14 mouse cellular contexts compared by ENCODE assay signal in the genomic region with DNA sequence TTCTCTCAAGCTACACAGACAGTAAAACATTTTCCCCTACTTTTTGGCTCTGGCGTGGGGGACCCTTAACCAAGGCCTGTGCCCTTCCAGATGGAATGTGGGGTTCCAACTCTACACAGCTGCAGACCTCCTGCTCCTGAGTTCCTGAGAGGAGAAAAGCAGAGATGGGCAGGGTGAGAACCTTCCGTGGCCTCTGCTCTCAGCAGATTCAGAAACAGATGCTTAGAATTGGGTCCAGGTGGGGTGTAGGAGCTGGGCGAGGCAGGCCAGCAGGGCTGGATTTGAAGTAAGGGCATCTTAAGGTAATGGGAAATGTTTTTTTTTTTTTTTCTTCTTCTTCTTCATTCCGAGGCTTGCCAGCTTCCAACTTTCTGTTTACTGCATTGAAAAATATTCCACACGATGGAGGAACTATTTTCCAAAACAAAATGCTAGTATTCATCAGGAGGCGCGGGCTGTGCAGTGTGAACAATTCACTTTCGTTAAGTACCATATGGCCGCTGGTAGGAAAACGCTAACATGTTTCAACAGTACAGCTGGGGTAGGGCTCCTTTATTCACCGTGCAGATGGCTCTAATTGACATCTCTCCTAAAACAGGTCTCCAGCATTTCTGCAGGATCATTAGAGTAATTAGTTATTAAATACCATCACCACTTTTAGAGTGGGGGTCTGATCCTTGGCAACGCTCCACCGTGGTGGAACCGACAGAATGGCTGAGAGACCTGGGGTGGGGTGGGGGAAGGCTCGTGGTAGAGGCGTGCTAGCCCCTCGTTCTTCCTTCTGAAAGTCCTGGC.
DNase-seq lines count a peak whose midpoint lies in the region; ATAC-seq and TF ChIP-seq lines count a peak whose summit lies in the region.
"Had no signal": no experiment of that assay in that cellular context is flagged by ENCODE, and none has a peak within 500 bp of the region (broad histone marks: within the 10 kb centered on the region; RNA-seq: fewer than 3 reads in every experiment).

No protein-coding gene starts in this region.

- H3K4me3 ChIP-seq in left cerebral cortex, adult 2 months, result no peak overlapping the region
- H3K4me3 ChIP-seq in forebrain, embryonic 15.5 days, result no peak overlapping the region
- H3K4me3 ChIP-seq in layer of hippocampus, adult 2 months, result no peak overlapping the region
- H3K4me3 ChIP-seq: heart, embryonic 13.5 days had no signal

- H3K36me3 ChIP-seq in forebrain, embryonic 15.5 days, result no peaks in the 10 kb centered on the region
- H3K36me3 ChIP-seq: heart, embryonic 13.5 days had no signal

- intact Hi-C loops in left cerebral cortex, adult 2 months (cut with DNase I), result loop anchor here (5.0 to 10.0 kb wide), 2 partner anchors 82 to 135 kb away; a partner anchor contains a TSS

- ATAC-seq in forebrain, embryonic 15.5 days (replicated peaks), result peak; percentile 81

- no peak for DNase-seq in left cerebral cortex, adult 2 months (ENCODE audit: extremely low spot score in 1 of 2, low spot score in 2 of 2)
- DNase-seq in left cerebral cortex, adult 8-10 months (ENCODE audit: low spot score in 2 of 2), result no peak
- peak; percentile 67 for DNase-seq in layer of hippocampus, adult 2 months (ENCODE audit: low spot score in 2 of 2)
- DNase-seq in retina, embryonic 14.5 days (ENCODE audit: low spot score), result peak; percentile 47
- no peak for DNase-seq in adrenal gland, adult 2 months
- DNase-seq in adrenal gland, adult 18-20 months (ENCODE audit: low spot score in 2 of 2), result no peak
- no peak for DNase-seq in adrenal gland, postnatal 10 days
- DNase-seq: adrenal gland, postnatal 25 days; cerebellum, postnatal 36 days; kidney, adult 2 months; lung, adult 18-20 months; thymus, postnatal 14 days had no signal

- peaks cover 59% of the 10 kb centered on the region for H3K4me1 ChIP-seq in forebrain, embryonic 15.5 days

- WGBS in forebrain, embryonic 15.5 days, result 15% methylated on average over 17 of the region's 17 CpGs

- H3K9me3 ChIP-seq in forebrain, embryonic 15.5 days, result no peaks in the 10 kb centered on the region
- H3K9me3 ChIP-seq: heart, embryonic 13.5 days had no signal

- no peak for TF ChIP-seq CTCF in left cerebral cortex, adult 2 months (IDR thresholded peaks at IDR 0.05)
- TF ChIP-seq CTCF in layer of hippocampus, adult 2 months (conservative IDR thresholded peaks at IDR 0.05), result no peak

- no peak overlapping the region for H3K9ac ChIP-seq in forebrain, embryonic 15.5 days (replicated peaks)
- H3K9ac ChIP-seq: heart, embryonic 13.5 days had no signal

- no peaks in the 10 kb centered on the region for H3K27me3 ChIP-seq in forebrain, embryonic 15.5 days
- H3K27me3 ChIP-seq: heart, embryonic 13.5 days had no signal

- peak overlapping the region; percentile 32; the same call in 1 of the 2 replicates for H3K27ac ChIP-seq in left cerebral cortex, adult 2 months
- H3K27ac ChIP-seq in forebrain, embryonic 15.5 days (replicated peaks), result peak overlapping the region; percentile 82
- peak overlapping the region; percentile 73 for H3K27ac ChIP-seq in layer of hippocampus, adult 2 months
- H3K27ac ChIP-seq: heart, embryonic 13.5 days had no signal

- 0 out of 2 replicates have a peak overlapping the region, but pooled peaks have one; percentile 9 for H3K4me2 ChIP-seq in forebrain, embryonic 15.5 days (replicated peaks)
- H3K4me2 ChIP-seq: heart, embryonic 13.5 days had no signal

Comparison
In these comparisons a context has a peak if more than half of its experiments do, and no peak if none do; other contexts are left out.
1. DNase-seq: peak in layer of hippocampus, adult 2 months (2 of 2) and retina, embryonic 14.5 days (single experiment); none in left cerebral cortex, adult 2 months (0 of 2), left cerebral cortex, adult 8-10 months (0 of 2), adrenal gland, adult 2 months (single experiment), adrenal gland, adult 18-20 months (0 of 2) and adrenal gland, postnatal 10 days (single experiment).
2. H3K27ac ChIP-seq: peak in every context shown above with its lines; median percentile 82 in forebrain, embryonic 15.5 days; 73 in layer of hippocampus, adult 2 months; 32 in left cerebral cortex, adult 2 months.